Mouse (Mus musculus) embryonic facial prominence, embryonic 12.5 days (tissue): Measurements from ENCODE around the gene Olfr285. TPM values are rescaled to one million over a fixed set of nuclear protein-coding genes. Genes with fewer than 3 reads are reported as not detected.

ENCODE experiments used
- ATAC-seq: fragments of 200-750 bp; cut with Nextera tagmentation; 2 replicates; pipeline ENCODE4 v1.8.0; 2017; ENCODE audit not compliant: insufficient number of reproducible peaks, insufficient read depth, low FRiP score, low TSS enrichment
- H3K27ac ChIP-seq: fragments of 300-500 bp; sonication (generic); 2 replicates; pipeline ENCODE4 v1.5.1; 2016; ENCODE audit warnings: mild to moderate bottlenecking
- H3K27me3 ChIP-seq: fragments of 300-500 bp; sonication (generic); 2 replicates; pipeline ENCODE4 v1.6.1; 2016; ENCODE audit warnings: mild to moderate bottlenecking, moderate library complexity
- H3K36me3 ChIP-seq: fragments of 300-500 bp; sonication (generic); 2 replicates; pipeline ENCODE4 v1.6.1; 2016; ENCODE audit warnings: mild to moderate bottlenecking
- H3K4me1 ChIP-seq: fragments of 300-500 bp; sonication (generic); 2 replicates; pipeline ENCODE4 v1.6.1; 2016
- H3K4me2 ChIP-seq: fragments of 300-500 bp; sonication (generic); replicated peaks from 2 replicates; pipeline ENCODE4 v1.6.1; 2016; ENCODE audit warnings: mild to moderate bottlenecking, moderate library complexity
- H3K4me3 ChIP-seq: fragments of 300-500 bp; sonication (generic); 2 replicates; pipeline ENCODE4 v1.5.1; 2016; ENCODE audit warnings: mild to moderate bottlenecking
- H3K9ac ChIP-seq: fragments of 300-500 bp; sonication (generic); 2 replicates; pipeline ENCODE4 v1.6.1; 2016; ENCODE audit warnings: mild to moderate bottlenecking, moderate library complexity
- H3K9me3 ChIP-seq: fragments of 300-500 bp; sonication (generic); 2 replicates; pipeline ENCODE4 v1.6.1; 2016; ENCODE audit warnings: mild to moderate bottlenecking, moderate library complexity
- WGBS: fragments of 180-500 bp; shearing (Covaris S2); methylation state at CpG from one replicate; pipeline ENCODE4 v1.1.7; 2016; 5-methylcytosine and 5-hydroxymethylcytosine counted together
- polyA plus RNA-seq: library from polyadenylated mRNA; unstranded; fragments of >200 nt; fragmentation: Nextera tagmentation; extraction: Ambion mirVana; gene quantifications from 2 replicates; pipeline ENCODE4 v1.2.1, GENCODE M21; 2016

Olfr285 gene
- polyA plus RNA-seq = not detected in 2 replicates

DNA sequence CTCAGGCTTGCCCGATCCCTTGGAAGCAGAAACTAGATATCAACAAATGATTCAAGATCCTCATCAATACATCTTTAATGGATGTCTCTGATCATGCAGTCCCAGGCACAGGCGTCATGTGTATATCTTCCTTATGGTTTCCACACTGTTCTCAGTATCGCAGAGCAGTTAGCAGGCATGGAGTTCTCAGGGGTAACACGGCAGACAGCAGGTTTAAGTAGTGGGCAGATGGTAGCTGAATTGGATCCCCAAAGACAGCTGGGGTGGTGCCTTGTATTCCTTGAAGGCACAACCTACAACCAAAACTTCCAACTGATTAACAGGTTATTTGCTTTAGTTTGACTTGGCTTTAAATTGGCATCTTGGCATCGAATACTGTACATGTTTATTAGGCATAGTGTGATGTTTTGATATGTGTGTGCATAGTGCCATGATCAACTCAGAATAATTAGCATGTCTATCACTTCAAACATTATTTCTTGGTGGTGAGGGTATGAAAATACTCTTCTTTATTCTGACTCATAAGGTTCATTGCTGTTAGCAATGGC, at the start of gene Olfr285:
TSS of gene Olfr285 (minus strand) at position 177 of the 548 bp plus-strand sequence.
- no peak within 1 kb of the TSS for H3K9ac ChIP-seq
- H3K27me3 ChIP-seq = no peaks in the 10 kb centered on the region
- H3K4me2 ChIP-seq = no peak within 1 kb of the TSS
- H3K36me3 ChIP-seq = no peaks in the 10 kb centered on the region
- H3K4me3 ChIP-seq = no peak within 1 kb of the TSS
- H3K9me3 ChIP-seq = no peaks in the 10 kb centered on the region
- no peak for ATAC-seq
- H3K27ac ChIP-seq = no peak within 1 kb of the TSS
- WGBS = 89% methylated on average over 5 of the region's 5 CpGs
- H3K4me1 ChIP-seq = no peaks in the 10 kb centered on the region

- H3K27ac ChIP-seq = no peak within 1 kb of the TSS
- H3K9me3 ChIP-seq = no peaks in the 10 kb centered on the region
- H3K36me3 ChIP-seq = no peaks in the 10 kb centered on the region
- no peak within 1 kb of the TSS for H3K4me3 ChIP-seq
- WGBS = 87% methylated on average over 8 of the region's 8 CpGs
- H3K4me1 ChIP-seq = no peaks in the 10 kb centered on the region
- H3K27me3 ChIP-seq = no peaks in the 10 kb centered on the region
- ATAC-seq = no peak
- H3K4me2 ChIP-seq = no peak within 1 kb of the TSS
- no peak within 1 kb of the TSS for H3K9ac ChIP-seq
Observed at GRCm38 (mm10) chr15:98340887-98341286, 23.7 kb upstream of the Olfr285 start, which contains the start of gene Olfr284. TSS of gene Olfr284 (minus strand) at chr15:98340987.

DNA sequence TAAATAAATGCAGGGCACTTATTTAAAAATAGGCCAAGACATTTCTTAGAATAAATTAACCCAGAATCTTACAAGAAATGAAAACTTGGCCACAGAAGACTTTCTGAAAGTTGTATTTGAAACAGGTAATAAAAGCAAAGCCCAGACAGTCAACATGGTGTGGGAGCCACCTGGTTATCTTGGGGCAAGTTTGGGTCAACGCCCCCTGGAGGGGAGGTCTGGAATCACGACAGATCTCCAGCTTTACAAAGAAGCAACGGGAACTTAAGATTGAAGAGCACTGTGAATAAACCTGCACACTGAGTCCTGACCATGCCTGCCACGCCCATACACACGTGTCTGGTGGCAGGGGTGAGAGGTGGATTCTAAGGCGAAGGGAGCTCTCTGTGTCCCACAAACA, 1.4 kb downstream of the Olfr285 start:
- 45% methylated on average over 6 of the region's 6 CpGs for WGBS
- no peak for ATAC-seq
- Histone ChIP-seq H3K9ac (no peak overlapping the region), H3K4me1 (no peaks in the 10 kb centered on the region), H3K9me3 (no peaks in the 10 kb centered on the region), H3K4me2 (no peak overlapping the region), H3K36me3 (no peaks in the 10 kb centered on the region), H3K4me3 (no peak overlapping the region), H3K27me3 (no peaks in the 10 kb centered on the region), H3K27ac (no peak overlapping the region)

- no peak for ATAC-seq
- H3K9ac ChIP-seq = peak within 1 kb of the TSS; percentile 71
Observed at GRCm38 (mm10) chr15:98295628-98296551, 21.3 kb downstream of the Olfr285 start, which contains the start of gene Zfp641. TSS of gene Zfp641 (minus strand) at chr15:98296161.

DNA sequence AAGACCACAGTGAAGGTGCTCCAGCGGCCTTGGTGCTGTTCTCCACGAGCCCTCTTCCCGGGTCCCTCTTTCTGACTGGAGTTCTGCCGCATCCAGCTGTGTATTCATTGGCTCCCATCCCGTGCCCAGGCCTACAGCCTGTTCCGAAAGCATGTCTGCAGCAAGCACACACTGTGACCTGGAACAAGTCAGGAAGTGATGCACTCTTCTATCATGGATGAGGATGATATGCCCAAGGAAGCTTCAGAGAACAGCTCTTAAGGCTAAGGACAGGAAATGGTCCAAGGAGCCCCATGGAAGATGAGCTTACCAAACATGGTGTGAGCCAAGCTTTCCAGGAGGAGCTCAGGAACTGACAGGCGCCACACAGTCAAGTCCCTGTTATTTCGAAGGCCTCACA, 23.5 kb downstream of the Olfr285 start:
- Histone ChIP-seq H3K36me3 (no peaks in the 10 kb centered on the region), H3K4me2 (no peak overlapping the region), H3K27me3 (peaks cover 5% of the 10 kb centered on the region; the same call in 1 of the 2 replicates), H3K27ac (no peak overlapping the region), H3K9ac (no peak overlapping the region), H3K4me3 (no peak overlapping the region), H3K4me1 (no peaks in the 10 kb centered on the region), H3K9me3 (no peaks in the 10 kb centered on the region)
- no peak for ATAC-seq
- whole genome bisulfite sequencing = 92% methylated on average over 8 of the region's 8 CpGs

More at GRCm38 (mm10) chr15:98295628-98296551, 21.3 kb downstream of the Olfr285 start, which contains the start of gene Zfp641:
- H3K4me1 ChIP-seq = no peaks in the 10 kb centered on the region
- H3K9me3 ChIP-seq = no peaks in the 10 kb centered on the region
- peak within 1 kb of the TSS; percentile 99 for H3K4me2 ChIP-seq
- WGBS = 2% methylated on average over 56 of the region's 60 CpGs
- peak within 1 kb of the TSS; percentile 66 for H3K4me3 ChIP-seq
- H3K27ac ChIP-seq = no peak within 1 kb of the TSS
- H3K36me3 ChIP-seq = no peaks in the 10 kb centered on the region
- peaks cover 5% of the 10 kb centered on the region; the same call in 1 of the 2 replicates for H3K27me3 ChIP-seq

DNA sequence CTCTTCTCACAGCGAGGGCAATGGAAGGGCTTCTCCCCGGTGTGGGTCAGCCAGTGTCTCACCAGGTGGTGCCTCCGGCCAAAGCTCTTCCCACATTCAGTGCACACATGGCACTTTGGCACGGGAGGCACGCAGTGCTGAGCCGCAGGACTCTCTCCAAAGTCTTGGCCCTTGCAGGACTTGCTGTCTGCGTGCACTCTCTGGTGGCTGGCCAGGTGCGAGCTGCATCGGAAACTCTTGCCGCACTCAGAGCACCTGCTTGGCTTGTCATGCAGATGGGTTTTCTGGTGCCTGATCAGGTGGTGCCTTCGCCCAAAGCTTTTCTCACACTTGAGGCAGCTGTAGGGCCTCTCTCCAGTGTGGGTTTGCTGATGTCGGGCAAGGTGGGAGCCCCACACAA, 28.6 kb downstream of the Olfr285 start:
- Histone ChIP-seq H3K4me2 (no peak overlapping the region), H3K27me3 (peaks cover 6% of the 10 kb centered on the region), H3K4me1 (no peaks in the 10 kb centered on the region), H3K36me3 (no peaks in the 10 kb centered on the region), H3K4me3 (no peak overlapping the region), H3K9me3 (no peaks in the 10 kb centered on the region), H3K9ac (no peak overlapping the region), H3K27ac (no peak overlapping the region)
- 72% methylated on average over 12 of the region's 12 CpGs for WGBS
- no peak for ATAC-seq

GRCm38 (mm10) chr15:98286418-98286817, 30.7 kb downstream of the Olfr285 start:
- Histone ChIP-seq H3K9ac (no peak overlapping the region), H3K9me3 (no peaks in the 10 kb centered on the region), H3K36me3 (no peaks in the 10 kb centered on the region), H3K4me3 (no peak overlapping the region), H3K27me3 (peaks cover 6% of the 10 kb centered on the region), H3K4me1 (no peaks in the 10 kb centered on the region), H3K27ac (peak overlapping the region; percentile 8; the same call in 1 of the 2 replicates), H3K4me2 (no peak overlapping the region)
- no peak for ATAC-seq
- 68% methylated on average over 7 of the region's 7 CpGs for WGBS

Other genes with a start within 250 kb of the Olfr285 start
- 49.6 and 50.5 TPM in 2 replicates for gene Pfkm, start 224.8 kb downstream of the Olfr285 start, polyA plus RNA-seq
- 41.8 and 45.6 TPM in 2 replicates for gene Senp1, start 223.6 kb downstream of the Olfr285 start, polyA plus RNA-seq
- 46.4 and 47.2 TPM in 2 replicates for gene Asb8, start 151.7 kb downstream of the Olfr285 start, polyA plus RNA-seq
- gene Ccdc184, start 150.2 kb downstream of the Olfr285 start, polyA plus RNA-seq = 2.0 and 2.4 TPM in 2 replicates
- not detected in 2 replicates for gene Olfr288, start 121.8 kb downstream of the Olfr285 start, polyA plus RNA-seq
- gene Gm44579, start 96.4 kb downstream of the Olfr285 start, polyA plus RNA-seq = not detected in 2 replicates
- gene Olfr287, start 96.3 kb downstream of the Olfr285 start, polyA plus RNA-seq = not detected in 2 replicates
- not detected in 2 replicates for gene Olfr286, start 82.9 kb downstream of the Olfr285 start, polyA plus RNA-seq
- not detected in 2 replicates for gene H1fnt, start 60.1 kb downstream of the Olfr285 start, polyA plus RNA-seq
- 1.0 and 1.2 TPM in 2 replicates for gene Zfp641, start 21.2 kb downstream of the Olfr285 start, polyA plus RNA-seq
- gene Olfr284, start 23.6 kb upstream of the Olfr285 start, polyA plus RNA-seq = not detected in 2 replicates
- 0.10 TPM in 1 of 2 replicates, not detected in the other for gene Olfr283, start 63.6 kb upstream of the Olfr285 start, polyA plus RNA-seq
- gene Olfr282, start 113.9 kb upstream of the Olfr285 start, polyA plus RNA-seq = not detected in 2 replicates
- gene Olfr281, start 135.2 kb upstream of the Olfr285 start, polyA plus RNA-seq = 0.05 TPM in 1 of 2 replicates, not detected in the other
- not detected in 2 replicates for gene OR5BS1P, start 152.5 kb upstream of the Olfr285 start, polyA plus RNA-seq
- not detected in 2 replicates for gene Lalba, start 165.4 kb upstream of the Olfr285 start, polyA plus RNA-seq
- 0.12 TPM in 1 of 2 replicates, not detected in the other for gene Olfr279, start 175.0 kb upstream of the Olfr285 start, polyA plus RNA-seq
- 175 and 177 TPM in 2 replicates for gene Kansl2, start 216.9 kb upstream of the Olfr285 start, polyA plus RNA-seq